Mouse (Mus musculus) stomach, postnatal 0 days (tissue): ENCODE results near the gene Pkhd1. TPM values are rescaled to one million over a fixed set of nuclear protein-coding genes. Genes with fewer than 3 reads are reported as not detected.

Source experiments
- ATAC-seq: fragments of 200-750 bp; cut with Nextera tagmentation; 2 replicates; pipeline ENCODE4 v1.8.0; 2017; ENCODE audit not compliant: low FRiP score, low TSS enrichment
- DNase-seq: peaks from one replicate; pipeline ENCODE4 v3.0.0-alpha.2; 2016; ENCODE audit warnings: low spot score
- H3K27ac ChIP-seq: fragments of 300-500 bp; sonication (generic); replicated peaks from 2 replicates; pipeline ENCODE4 v1.5.1; 2014; ENCODE audit warnings: mild to moderate bottlenecking, control low read depth
- H3K27me3 ChIP-seq: fragments of 300-500 bp; sonication (generic); 2 replicates; pipeline ENCODE4 v1.6.1; 2014; ENCODE audit warnings: low read length; ENCODE audit not compliant: control insufficient read depth, insufficient read depth
- H3K36me3 ChIP-seq: fragments of 300-500 bp; sonication (generic); 2 replicates; pipeline ENCODE4 v1.6.1; 2014; ENCODE audit warnings: low read length, mixed read lengths; ENCODE audit not compliant: control insufficient read depth, insufficient read depth
- H3K4me1 ChIP-seq: fragments of 300-500 bp; sonication (generic); replicated peaks from 2 replicates; pipeline ENCODE4 v1.6.1; 2014; ENCODE audit warnings: antibody characterized with exemption; ENCODE audit not compliant: control insufficient read depth, insufficient read depth
- H3K4me2 ChIP-seq: fragments of 300-500 bp; sonication (generic); replicated peaks from 2 replicates; pipeline ENCODE4 v1.6.1; 2014; ENCODE audit warnings: low read depth, mild to moderate bottlenecking, control low read depth, moderate library complexity
- H3K4me3 ChIP-seq: fragments of 300-500 bp; sonication (generic); 2 replicates; pipeline ENCODE4 v1.5.1; 2014; ENCODE audit warnings: low read depth, low read length, control low read depth
- H3K9ac ChIP-seq: fragments of 300-500 bp; sonication (generic); 2 replicates; pipeline ENCODE4 v1.6.1; 2014; ENCODE audit warnings: mild to moderate bottlenecking, low read length, control low read depth, mixed read lengths
- H3K9me3 ChIP-seq: fragments of 300-500 bp; sonication (generic); 2 replicates; pipeline ENCODE4 v1.6.1; 2016; ENCODE audit warnings: low read length; ENCODE audit not compliant: control insufficient read depth
- CTCF ChIP-seq: IDR thresholded peaks from 2 replicates; pipeline ENCODE4 v1.5.1; 2016; ENCODE audit warnings: antibody characterized with exemption, low read depth, mild to moderate bottlenecking, moderate library complexity
- EP300 ChIP-seq: optimal IDR thresholded peaks from 2 replicates; pipeline ENCODE3; 2016; ENCODE audit warnings: antibody characterized with exemption
- WGBS: fragments of 180-500 bp; shearing (Covaris S2); extraction: QIAGEN DNeasy Blood & Tissue Kit; methylation state at CpG from one replicate; pipeline ENCODE4 v1.1.7; 2014; 5-methylcytosine and 5-hydroxymethylcytosine counted together
- polyA plus RNA-seq: library from polyadenylated mRNA; unstranded; fragments of >200 nt; fragmentation: Nextera tagmentation; extraction: Ambion mirVana; gene quantifications from 2 replicates; pipeline ENCODE4 v1.2.1, GENCODE M21; 2015

The Pkhd1 gene
- polyA plus RNA-seq, 1 experiment from 2014 or later: 0.39 TPM

- ATAC-seq (no peak), DNase-seq (no peak)
- no peaks in the 10 kb centered on the region for H3K27me3 ChIP-seq
- no peaks in the 10 kb centered on the region for H3K4me1 ChIP-seq
- no peaks in the 10 kb centered on the region for H3K9me3 ChIP-seq
- WGBS: 74% methylated on average over 2 of the region's 2 CpGs
- TF ChIP-seq CTCF: no peak
- TF ChIP-seq EP300: no peak
- H3K4me3 ChIP-seq: no peak overlapping the region
- H3K27ac ChIP-seq: no peak overlapping the region
- no peak overlapping the region for H3K4me2 ChIP-seq
- no peaks in the 10 kb centered on the region for H3K36me3 ChIP-seq
- no peak overlapping the region for H3K9ac ChIP-seq
Observed at GRCm38 (mm10) chr1:20150016-20150415, 467.8 kb downstream of the Pkhd1 start.

- H3K4me1 ChIP-seq: no peaks in the 10 kb centered on the region
- H3K27ac ChIP-seq: no peak overlapping the region
- no peak for TF ChIP-seq CTCF
- TF ChIP-seq EP300: no peak
- no peaks in the 10 kb centered on the region for H3K27me3 ChIP-seq
- H3K4me3 ChIP-seq: no peak overlapping the region
- no peak overlapping the region for H3K4me2 ChIP-seq
- H3K36me3 ChIP-seq: no peaks in the 10 kb centered on the region
- H3K9ac ChIP-seq: no peak overlapping the region
- WGBS: 75% methylated on average over 3 of the region's 3 CpGs
- no peaks in the 10 kb centered on the region for H3K9me3 ChIP-seq
- no peak for DNase-seq
- ATAC-seq: no peak
Observed at GRCm38 (mm10) chr1:20136205-20136604, 481.7 kb downstream of the Pkhd1 start.

GRCm38 (mm10) chr1:20135065-20135618, 482.7 kb downstream of the Pkhd1 start:
- no peak overlapping the region for H3K27ac ChIP-seq
- H3K27me3 ChIP-seq: no peaks in the 10 kb centered on the region
- no peaks in the 10 kb centered on the region for H3K4me1 ChIP-seq
- DNase-seq (no peak), ATAC-seq (no peak)
- H3K9me3 ChIP-seq: no peaks in the 10 kb centered on the region
- H3K9ac ChIP-seq: no peak overlapping the region
- H3K4me2 ChIP-seq: no peak overlapping the region
- WGBS: 40% methylated on average over 4 of the region's 4 CpGs
- H3K4me3 ChIP-seq: no peak overlapping the region
- TF ChIP-seq CTCF (no peak), EP300 (no peak)
- H3K36me3 ChIP-seq: no peaks in the 10 kb centered on the region

GRCm38 (mm10) chr1:20133636-20134035, 484.2 kb downstream of the Pkhd1 start:
- ATAC-seq: no peak
- WGBS: 93% methylated on average over 4 of the region's 4 CpGs
- Histone ChIP-seq H3K36me3 (no peaks in the 10 kb centered on the region), H3K4me2 (no peak overlapping the region), H3K27ac (no peak overlapping the region), H3K27me3 (no peaks in the 10 kb centered on the region), H3K4me3 (no peak overlapping the region), H3K9me3 (no peaks in the 10 kb centered on the region), H3K4me1 (no peaks in the 10 kb centered on the region), H3K9ac (no peak overlapping the region)
- TF ChIP-seq EP300: no peak
- no peak for TF ChIP-seq CTCF
- no peak for DNase-seq

GRCm38 (mm10) chr1:20131786-20132596, 485.9 kb downstream of the Pkhd1 start:
- no peak overlapping the region for H3K4me2 ChIP-seq
- no peak for DNase-seq
- WGBS: 50% methylated on average over 6 of the region's 6 CpGs
- no peak; the same call in 1 of the 2 replicates for ATAC-seq
- TF ChIP-seq CTCF (no peak), EP300 (no peak)
- no peaks in the 10 kb centered on the region for H3K36me3 ChIP-seq
- H3K9ac ChIP-seq: no peak overlapping the region
- no peak overlapping the region for H3K4me3 ChIP-seq
- no peaks in the 10 kb centered on the region for H3K4me1 ChIP-seq
- H3K9me3 ChIP-seq: no peaks in the 10 kb centered on the region
- no peak overlapping the region for H3K27ac ChIP-seq
- H3K27me3 ChIP-seq: no peaks in the 10 kb centered on the region

GRCm38 (mm10) chr1:20117331-20117730, 500.5 kb downstream of the Pkhd1 start:
- Histone ChIP-seq H3K4me2 (no peak overlapping the region), H3K27me3 (no peaks in the 10 kb centered on the region), H3K4me3 (no peak overlapping the region), H3K27ac (no peak overlapping the region), H3K9ac (no peak overlapping the region), H3K9me3 (no peaks in the 10 kb centered on the region), H3K36me3 (no peaks in the 10 kb centered on the region), H3K4me1 (no peaks in the 10 kb centered on the region)
- ATAC-seq: no peak
- TF ChIP-seq EP300 (no peak), CTCF (no peak)
- 83% methylated on average over 1 of the region's 1 CpGs for whole genome bisulfite sequencing
- no peak for DNase-seq
